Mouse (Mus musculus) cerebellum, adult (tissue): ENCODE measurements around the gene Slc35c1.

ENCODE experiments used
- ATAC-seq: cut with Nextera tagmentation; 2 replicates; pipeline ENCODE4 v1.9.2; 2017; ENCODE audit warnings: mild to moderate bottlenecking, moderate library complexity, mixed read lengths; ENCODE audit not compliant: insufficient number of reproducible peaks, low FRiP score, low TSS enrichment

The Slc35c1 gene

GRCm38 (mm10) chr2:92459921-92460707, at the start of gene Slc35c1:
TSS of gene Slc35c1 (minus strand) at chr2:92460538.
- ATAC-seq = no peak; the same call in none of the 2 replicates

DNA sequence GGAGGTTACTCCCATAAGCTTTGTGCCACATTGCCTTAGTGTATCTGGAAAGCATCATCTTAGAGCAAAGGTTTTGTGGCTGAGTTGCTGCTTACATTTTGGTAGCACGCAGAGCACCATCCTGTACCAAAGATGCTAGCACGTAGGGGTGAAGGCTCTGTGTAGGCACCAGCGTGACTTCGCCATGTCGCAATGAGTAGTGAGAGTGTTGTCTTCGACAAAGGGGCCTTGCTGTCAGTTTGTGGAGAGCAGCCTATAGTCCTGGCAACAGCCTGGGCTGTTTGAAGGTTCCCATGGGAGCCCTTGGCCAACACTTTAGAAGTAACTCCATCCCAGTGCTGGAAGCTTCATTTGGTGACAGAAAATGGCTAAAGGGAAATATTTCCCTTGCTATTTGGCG, 45.0 kb upstream of the Slc35c1 start:
- no peak for ATAC-seq

DNA sequence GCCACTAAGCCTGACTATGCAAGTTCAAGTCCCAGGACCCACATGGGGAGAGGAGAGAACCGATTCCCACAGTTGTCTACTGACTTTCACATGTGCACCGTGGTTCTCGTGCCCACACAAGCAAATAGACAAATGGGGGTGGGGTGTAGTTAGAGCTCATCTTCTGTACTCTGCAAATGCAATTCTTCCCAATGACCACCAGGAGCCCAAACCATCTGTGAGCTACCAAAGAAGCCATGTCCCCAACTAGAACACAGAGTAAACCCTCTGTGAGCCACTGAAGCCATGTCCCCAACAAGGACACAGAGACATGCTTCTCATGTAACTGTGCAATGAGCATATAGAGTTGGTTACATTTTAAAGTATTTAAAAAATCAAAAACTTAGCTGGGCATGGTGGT, 43.1 kb upstream of the Slc35c1 start:
- no peak for ATAC-seq

DNA sequence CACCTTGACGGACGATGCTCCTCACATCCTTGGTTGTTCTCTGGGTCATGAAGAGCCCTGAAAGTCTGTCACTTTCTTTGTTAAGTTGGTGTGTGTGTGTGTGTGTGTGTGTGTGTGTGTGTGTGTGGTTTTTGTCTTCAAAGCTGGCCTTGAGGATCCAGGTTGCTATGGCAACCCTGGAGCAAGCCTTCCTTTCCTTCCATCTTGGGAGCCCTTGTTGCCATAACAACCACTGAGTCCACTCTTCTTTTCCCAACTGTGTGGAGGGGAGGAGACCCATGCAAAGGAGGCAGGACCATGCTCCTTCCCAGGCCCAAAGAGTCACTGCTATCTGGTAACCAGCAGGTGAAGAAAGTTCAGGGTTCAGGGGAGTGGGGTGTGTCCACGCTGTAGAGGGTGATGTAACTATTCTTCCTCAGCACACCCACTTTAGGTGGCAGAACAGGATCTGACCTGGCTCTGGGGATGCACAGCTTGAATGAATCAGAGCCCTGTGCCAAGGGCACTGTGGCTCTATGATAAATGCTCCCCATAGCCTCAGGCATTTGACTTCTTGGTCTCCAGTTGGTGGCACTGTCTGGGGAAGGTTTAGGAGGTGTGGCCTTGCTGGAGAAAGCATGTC, 39.5 kb upstream of the Slc35c1 start:
- no peak for ATAC-seq

GRCm38 (mm10) chr2:92497112-92497511, 36.8 kb upstream of the Slc35c1 start:
- ATAC-seq = no peak

DNA sequence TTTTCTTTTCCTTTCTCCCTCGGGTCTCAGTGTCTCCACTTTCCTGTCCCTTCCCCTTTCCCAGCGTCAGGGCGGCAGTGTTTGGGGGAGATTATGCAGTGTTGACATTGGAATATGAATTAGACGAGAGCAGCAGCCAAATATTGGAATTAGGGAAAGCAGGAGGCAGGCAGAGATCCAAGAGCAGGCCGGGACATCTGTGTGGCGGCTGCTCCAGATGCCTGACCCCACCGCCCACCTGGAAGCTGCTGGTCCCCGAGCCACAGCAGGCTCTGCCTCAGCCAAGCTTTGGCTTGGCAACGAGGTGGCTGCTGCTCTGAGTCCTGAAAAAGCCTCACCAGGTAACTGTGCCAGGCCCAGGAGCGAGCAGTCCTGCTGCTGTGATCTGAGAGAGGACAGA, 36.3 kb upstream of the Slc35c1 start:
- ATAC-seq = no peak

DNA sequence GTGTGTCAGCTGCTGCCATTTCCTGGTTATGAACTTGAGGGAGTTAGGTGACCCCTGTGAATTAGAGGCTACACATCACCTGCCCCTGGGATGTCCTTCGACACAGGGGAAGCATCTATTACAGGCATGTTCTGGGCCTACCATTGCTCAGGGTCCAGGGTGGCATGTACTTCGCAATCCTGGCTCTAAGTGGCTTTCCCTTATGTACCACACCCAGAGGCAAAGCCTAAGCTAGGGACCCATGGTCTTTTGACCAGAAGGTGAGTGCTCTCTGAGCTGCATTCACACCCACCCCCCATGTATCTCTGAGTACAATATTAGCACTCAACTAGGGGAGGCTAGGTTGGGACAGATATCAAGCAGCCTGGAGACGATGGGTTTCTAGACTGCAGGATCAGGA, 34.6 kb upstream of the Slc35c1 start:
- ATAC-seq = no peak

- ATAC-seq = no peak
Observed at GRCm38 (mm10) chr2:92494423-92494822, 34.1 kb upstream of the Slc35c1 start.

DNA sequence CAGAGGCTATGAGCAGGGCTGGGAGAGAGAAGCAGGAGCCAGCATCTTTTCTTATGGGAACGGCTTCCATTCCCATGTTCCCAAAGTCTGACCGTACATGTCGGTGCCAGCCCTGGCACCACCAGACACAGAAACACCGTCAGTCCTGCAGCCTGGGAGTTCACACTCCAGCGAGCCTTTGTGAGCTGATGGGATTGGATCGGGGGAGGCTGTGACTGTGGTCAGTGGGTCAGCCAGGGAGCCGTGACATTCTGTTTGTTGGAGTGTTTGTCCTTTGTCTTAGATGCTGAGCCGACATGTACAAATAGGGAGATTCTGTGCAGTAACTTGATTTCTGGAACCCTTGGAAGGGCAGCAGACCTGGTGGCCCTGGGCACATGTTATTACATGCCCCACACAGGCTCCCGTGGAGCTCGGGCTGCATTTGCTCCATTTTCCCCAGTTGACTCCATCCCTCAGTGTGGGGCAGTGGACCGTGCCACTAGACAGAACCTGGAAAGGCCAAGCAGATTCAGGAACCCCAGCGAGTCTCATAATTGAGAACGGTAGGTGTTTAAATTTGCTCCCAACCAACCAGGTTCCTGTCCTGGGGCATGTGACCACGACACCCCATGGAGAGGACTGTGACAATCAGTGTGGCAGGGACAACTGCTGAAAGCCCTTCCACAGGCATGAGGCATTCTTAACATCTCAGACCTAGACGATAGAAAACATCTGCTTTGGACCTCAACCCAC, 33.5 kb upstream of the Slc35c1 start:
- ATAC-seq = peak; percentile 77

GRCm38 (mm10) chr2:92491950-92492501, 31.7 kb upstream of the Slc35c1 start:
- ATAC-seq = no peak

GRCm38 (mm10) chr2:92490541-92490940, 30.2 kb upstream of the Slc35c1 start:
- ATAC-seq = no peak

- no peak for ATAC-seq
Observed at GRCm38 (mm10) chr2:92487791-92488190, 27.5 kb upstream of the Slc35c1 start.

GRCm38 (mm10) chr2:92486911-92487310, 26.6 kb upstream of the Slc35c1 start:
- ATAC-seq = no peak

- peak; percentile 49 for ATAC-seq
Observed at GRCm38 (mm10) chr2:92486403-92486802, 26.1 kb upstream of the Slc35c1 start.

GRCm38 (mm10) chr2:92485640-92486295, 25.4 kb upstream of the Slc35c1 start:
- peak; percentile 68 for ATAC-seq

DNA sequence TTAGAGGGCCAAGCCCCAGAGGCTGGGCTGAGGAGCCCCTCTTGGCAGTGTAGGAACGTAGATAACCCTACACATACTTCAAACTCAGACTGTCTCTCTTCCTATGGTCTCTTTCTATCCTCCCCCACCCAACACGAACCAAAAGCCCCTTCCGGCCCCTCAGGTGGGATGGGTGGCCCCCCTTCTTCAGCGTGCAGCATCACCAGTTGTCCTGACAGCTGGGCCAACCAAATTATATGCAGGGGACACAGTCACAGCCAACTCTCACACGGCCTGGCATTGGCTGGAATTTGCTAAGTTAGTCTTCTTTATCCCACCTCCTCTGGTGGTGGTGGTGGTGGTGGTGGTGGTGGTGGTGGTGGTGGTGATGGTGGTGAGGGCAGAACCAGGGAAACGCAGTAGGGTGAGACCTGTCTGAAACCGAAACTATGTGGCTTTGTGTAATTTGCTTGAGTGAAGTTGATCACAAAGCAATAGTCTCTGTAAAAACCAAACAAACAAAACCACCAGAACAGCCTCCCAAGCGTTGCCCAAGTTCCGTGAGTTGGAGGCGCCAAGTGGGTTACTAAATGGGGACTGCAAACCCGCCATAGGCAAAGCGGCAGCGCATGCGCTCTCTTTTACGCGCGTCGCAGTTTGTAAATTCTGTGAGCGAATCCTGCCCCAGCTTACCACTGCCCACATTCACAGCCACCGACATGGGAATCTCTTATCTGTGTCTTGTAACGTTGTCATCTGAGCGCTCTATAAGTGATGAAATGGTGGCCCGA, 24.1 kb upstream of the Slc35c1 start:
- no peak for ATAC-seq

- no peak for ATAC-seq
Observed at GRCm38 (mm10) chr2:92483505-92483904, 23.2 kb upstream of the Slc35c1 start.

DNA sequence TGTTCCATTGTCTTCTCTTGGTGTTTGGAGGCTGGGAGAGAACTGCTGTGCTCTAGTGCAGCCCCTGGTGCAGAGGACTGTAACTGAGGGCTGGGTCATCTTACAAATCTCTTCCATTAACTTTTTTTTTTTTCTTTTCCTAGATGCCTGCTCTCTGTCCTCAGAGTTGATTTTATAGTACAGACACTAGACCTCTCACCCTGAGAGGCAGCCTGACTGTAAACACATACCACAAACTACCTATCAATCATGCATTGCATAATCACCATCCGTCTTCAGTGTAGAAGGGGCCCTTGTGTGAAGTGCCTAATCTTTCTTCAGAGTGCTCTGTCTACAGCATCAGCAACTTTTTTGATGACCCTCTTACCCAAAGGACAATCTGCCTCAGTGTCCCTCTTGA, 22.2 kb upstream of the Slc35c1 start:
- ATAC-seq = no peak

DNA sequence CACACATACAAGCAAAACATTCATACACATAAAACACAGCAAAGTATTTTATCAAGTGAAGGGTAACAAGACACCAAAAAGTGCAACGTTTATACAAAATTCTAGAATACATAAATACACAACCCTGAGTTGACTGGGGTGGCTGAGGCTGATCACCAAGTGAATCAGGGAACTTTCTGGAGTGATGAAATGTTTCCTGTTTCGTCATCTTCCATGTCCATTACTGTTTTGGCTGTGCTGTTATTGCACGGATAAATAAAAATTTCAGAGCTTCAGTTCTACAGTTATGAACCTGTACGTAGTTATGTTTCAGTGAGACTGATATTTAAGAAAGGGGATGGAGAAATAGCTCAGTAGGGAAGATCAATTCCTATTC, 18.0 kb upstream of the Slc35c1 start:
- no peak for ATAC-seq
